11 mouse cellular contexts compared by ENCODE assay signal in the genomic region with DNA sequence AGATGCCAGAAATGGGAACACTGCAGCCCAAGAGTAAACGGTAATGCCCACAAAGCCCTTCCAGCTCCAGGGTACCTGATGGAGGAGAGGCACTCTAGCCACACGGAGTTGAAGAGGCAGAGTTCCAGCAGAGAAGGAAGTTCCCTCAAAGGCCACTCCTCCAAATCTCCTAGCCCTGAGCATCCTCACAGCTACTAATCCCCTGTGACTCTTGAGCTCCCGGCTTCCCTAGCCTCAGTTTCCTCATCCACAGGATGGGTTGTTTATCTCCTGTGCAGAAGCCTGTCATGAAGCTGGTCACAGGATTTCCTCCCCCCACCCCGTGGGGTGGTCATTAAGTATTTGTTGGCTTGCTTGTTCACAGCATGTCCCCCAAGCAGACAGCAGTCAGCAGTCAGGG. TPM values are rescaled to one million over a fixed set of nuclear protein-coding genes. Genes with fewer than 3 reads are reported as not detected.
DNase-seq lines count a peak whose midpoint lies in the region; ATAC-seq lines count a peak whose summit lies in the region.
"Had no signal": no experiment of that assay in that cellular context is flagged by ENCODE, and none has a peak within 500 bp of the region (broad histone marks: within the 10 kb centered on the region; RNA-seq: fewer than 3 reads in every experiment).

No protein-coding gene starts in this region.

- peaks cover 54% of the 10 kb centered on the region for H3K4me1 ChIP-seq in kidney, embryonic 16.5 days (ENCODE audit: insufficient read depth, low read length)
- peaks cover 89% of the 10 kb centered on the region for H3K4me1 ChIP-seq in liver, embryonic 13.5 days (replicated peaks)

- no peaks in the 10 kb centered on the region for H3K36me3 ChIP-seq in kidney, embryonic 16.5 days (ENCODE audit: insufficient read depth, low read length)
- peaks cover 93% of the 10 kb centered on the region for H3K36me3 ChIP-seq in liver, embryonic 13.5 days
- H3K36me3 ChIP-seq: hindbrain, embryonic 15.5 days; midbrain, embryonic 15.5 days had no signal

- no peaks in the 10 kb centered on the region for H3K9me3 ChIP-seq in kidney, embryonic 16.5 days (ENCODE audit: low read length)
- H3K9me3 ChIP-seq in liver, embryonic 13.5 days (replicated peaks): no peaks in the 10 kb centered on the region
- H3K9me3 ChIP-seq: hindbrain, embryonic 15.5 days; midbrain, embryonic 15.5 days had no signal

- peak overlapping the region; percentile 57; the same call in 1 of the 2 replicates for H3K27ac ChIP-seq in kidney, embryonic 16.5 days (ENCODE audit: low read length)
- H3K27ac ChIP-seq in liver, embryonic 13.5 days: peak overlapping the region; percentile 70
- H3K27ac ChIP-seq: hindbrain, embryonic 15.5 days; midbrain, embryonic 15.5 days had no signal

- no peak overlapping the region for H3K4me2 ChIP-seq in kidney, embryonic 16.5 days (replicated peaks; ENCODE audit: low read depth, low read length)
- peak overlapping the region; percentile 48 for H3K4me2 ChIP-seq in liver, embryonic 13.5 days
- H3K4me2 ChIP-seq: hindbrain, embryonic 15.5 days; midbrain, embryonic 15.5 days had no signal

- 0 out of 2 replicates have a peak overlapping the region, but pooled peaks have one; percentile 29 for H3K9ac ChIP-seq in kidney, embryonic 16.5 days (replicated peaks; ENCODE audit: low read length)
- H3K9ac ChIP-seq in liver, embryonic 13.5 days: peak overlapping the region; percentile 53
- H3K9ac ChIP-seq: hindbrain, embryonic 15.5 days; midbrain, embryonic 15.5 days had no signal

- H3K27me3 ChIP-seq in kidney, embryonic 16.5 days (ENCODE audit: insufficient read depth, low read length): no peaks in the 10 kb centered on the region
- no peaks in the 10 kb centered on the region for H3K27me3 ChIP-seq in liver, embryonic 13.5 days
- H3K27me3 ChIP-seq: hindbrain, embryonic 15.5 days; midbrain, embryonic 15.5 days had no signal

- peak; percentile 35 for DNase-seq in CD4-positive, CD25-positive, alpha-beta regulatory T cell, adult 2 months (ENCODE audit: low read depth, low spot score)
- no peak for DNase-seq in kidney, postnatal 14 days
- DNase-seq in Muller cell, postnatal 12 days (ENCODE audit: inconsistent ontology term): peak; percentile 30
- DNase-seq in liver, embryonic 13.5 days: no peak
- no peak for DNase-seq in urinary bladder, postnatal 10 days (ENCODE audit: low spot score)
- no peak for DNase-seq in gastrocnemius, adult 8-10 months (ENCODE audit: low spot score in 2 of 2)
- DNase-seq: layer of hippocampus, postnatal 36 days had no signal

- H3K4me3 ChIP-seq in kidney, embryonic 16.5 days (ENCODE audit: low read length): no peak overlapping the region
- H3K4me3 ChIP-seq in liver, embryonic 13.5 days (replicated peaks): peak overlapping the region; percentile 21
- H3K4me3 ChIP-seq: hindbrain, embryonic 15.5 days; midbrain, embryonic 15.5 days had no signal

- whole genome bisulfite sequencing in kidney, embryonic 16.5 days: 50% methylated on average over 4 of the region's 4 CpGs
- 17% methylated on average over 4 of the region's 4 CpGs for WGBS in liver, embryonic 13.5 days (ENCODE audit: insufficient replicate concordance)

- no peak for ATAC-seq in CD4-positive, CD25-positive, alpha-beta regulatory T cell, adult 4 months
- ATAC-seq in kidney, embryonic 16.5 days (ENCODE audit: low FRiP score, low TSS enrichment): no peak
- no peak for ATAC-seq in liver, embryonic 13.5 days (ENCODE audit: low read depth)
- ATAC-seq: midbrain, embryonic 15.5 days had no signal

RNA-seq across cellular contexts. Expression of a gene that starts 7.9 kb away (rescaled TPM):
- polyA plus RNA-seq in CD4-positive, CD25-positive, alpha-beta regulatory T cell, adult 4 months (2017; shearing (Covaris generic)): 10 to 100 TPM; 16.4 to 24.4 TPM
- polyA plus RNA-seq in kidney, embryonic 16.5 days (2015; fragmentation: Nextera tagmentation; extraction: Ambion mirVana): 3.8 and 4.8 TPM in 2 replicates
- polyA plus RNA-seq in liver, embryonic 13.5 days (2015; fragmentation: Nextera tagmentation; extraction: Ambion mirVana): 15.3 and 16.7 TPM in 2 replicates
- 10 to 100 TPM; 10.5 to 22.2 (median 13.8) TPM for total RNA-seq in gastrocnemius, adult 8-10 months (2022)

Comparison
In these comparisons a context has a peak if more than half of its experiments do, and no peak if none do; other contexts are left out.
1. DNase-seq: peak in CD4-positive, CD25-positive, alpha-beta regulatory T cell, adult 2 months (single experiment) and Muller cell, postnatal 12 days (single experiment); none in kidney, postnatal 14 days (single experiment), liver, embryonic 13.5 days (single experiment), urinary bladder, postnatal 10 days (single experiment) and gastrocnemius, adult 8-10 months (0 of 2).